Mouse (Mus musculus): ENCODE measurements around the gene Nxn. TPM values are rescaled to one million over a fixed set of nuclear protein-coding genes. Genes with fewer than 3 reads are reported as not detected.
"Not testable (repeated sequence)": the region's sequence is repeated elsewhere in the genome, so short reads cannot be mapped to it uniquely, and the experiment has no call there.

Nxn gene
- polyA plus RNA-seq, 1 experiment from 2014 or later: 28.7 TPM

GRCm38 (mm10) chr11:76236136-76236535 is 162.8 kb downstream of the Nxn start:
- WGBS: 88% methylated on average over 3 of the region's 3 CpGs
- Histone ChIP-seq H3K4me2 (ENCODE audit: low read depth, low read length) (no peak overlapping the region), H3K4me1 (ENCODE audit: control insufficient read depth, insufficient read depth, low read length) (no peaks in the 10 kb centered on the region), H3K9ac (ENCODE audit: low read length) (no peak overlapping the region), H3K36me3 (ENCODE audit: control insufficient read depth, insufficient read depth, low read length) (peaks cover 15% of the 10 kb centered on the region; the same call in 1 of the 2 replicates), H3K27me3 (ENCODE audit: control insufficient read depth, insufficient read depth, low read length) (no peaks in the 10 kb centered on the region), H3K27ac (ENCODE audit: low read length) (no peak overlapping the region), H3K4me3 (replicated peaks; ENCODE audit: low read length) (no peak overlapping the region), H3K9me3 (replicated peaks; ENCODE audit: control insufficient read depth, low read length) (no peaks in the 10 kb centered on the region)
- ATAC-seq (ENCODE audit: insufficient read depth, low FRiP score): no peak

GRCm38 (mm10) chr11:76225051-76225450 is 173.9 kb downstream of the Nxn start:
- no peak overlapping the region for H3K4me3 ChIP-seq (replicated peaks; ENCODE audit: low read length)
- no peak overlapping the region for H3K4me2 ChIP-seq (ENCODE audit: low read depth, low read length)
- H3K9ac ChIP-seq (ENCODE audit: low read length): no peak overlapping the region
- no peaks in the 10 kb centered on the region for H3K4me1 ChIP-seq (ENCODE audit: control insufficient read depth, insufficient read depth, low read length)
- no peaks in the 10 kb centered on the region for H3K27me3 ChIP-seq (ENCODE audit: control insufficient read depth, insufficient read depth, low read length)
- no peak for ATAC-seq (ENCODE audit: insufficient read depth, low FRiP score)
- H3K9me3 ChIP-seq (replicated peaks; ENCODE audit: control insufficient read depth, low read length): no peaks in the 10 kb centered on the region
- H3K36me3 ChIP-seq (ENCODE audit: control insufficient read depth, insufficient read depth, low read length): peaks cover 4% of the 10 kb centered on the region; the same call in 1 of the 2 replicates
- H3K27ac ChIP-seq (ENCODE audit: low read length): no peak overlapping the region

- Histone ChIP-seq H3K4me2 (ENCODE audit: low read depth, low read length) (no peak overlapping the region), H3K27me3 (ENCODE audit: control insufficient read depth, insufficient read depth, low read length) (no peaks in the 10 kb centered on the region), H3K27ac (ENCODE audit: low read length) (no peak overlapping the region), H3K36me3 (ENCODE audit: control insufficient read depth, insufficient read depth, low read length) (peaks cover 4% of the 10 kb centered on the region; the same call in 1 of the 2 replicates), H3K9ac (ENCODE audit: low read length) (no peak overlapping the region), H3K4me3 (replicated peaks; ENCODE audit: low read length) (no peak overlapping the region), H3K9me3 (replicated peaks; ENCODE audit: control insufficient read depth, low read length) (no peaks in the 10 kb centered on the region), H3K4me1 (ENCODE audit: control insufficient read depth, insufficient read depth, low read length) (no peaks in the 10 kb centered on the region)
- no peak for ATAC-seq (ENCODE audit: insufficient read depth, low FRiP score)
- 95% methylated on average over 5 of the region's 5 CpGs for WGBS
These were observed 174.3 kb downstream of the Nxn start for GRCm38 (mm10) chr11:76224631-76225030.

GRCm38 (mm10) chr11:76217390-76217800 is 181.5 kb downstream of the Nxn start, which contains the start of the genes Dbil5 and Gemin4:
Gene Dbil5, plus strand, starts transcription at chr11:76217608.
Gene Gemin4, minus strand, starts transcription at chr11:76217664.
- under 1% methylated on average over 35 of the region's 35 CpGs for WGBS
- Histone ChIP-seq H3K4me1 (ENCODE audit: control insufficient read depth, insufficient read depth, low read length) (peaks cover 11% of the 10 kb centered on the region), H3K4me2 (ENCODE audit: low read depth, low read length) (peak within 1 kb of the TSS; percentile 85), H3K4me3 (replicated peaks; ENCODE audit: low read length) (peak within 1 kb of the TSS; percentile 92), H3K9me3 (replicated peaks; ENCODE audit: control insufficient read depth, low read length) (no peaks in the 10 kb centered on the region), H3K9ac (ENCODE audit: low read length) (peak within 1 kb of the TSS; percentile 97), H3K36me3 (ENCODE audit: control insufficient read depth, insufficient read depth, low read length) (peaks cover 12% of the 10 kb centered on the region; the same call in 1 of the 2 replicates), H3K27me3 (ENCODE audit: control insufficient read depth, insufficient read depth, low read length) (no peaks in the 10 kb centered on the region), H3K27ac (ENCODE audit: low read length) (peak within 1 kb of the TSS; percentile 98)
- peak; percentile 97 for ATAC-seq (ENCODE audit: insufficient read depth, low FRiP score)

- H3K27me3 ChIP-seq (ENCODE audit: control insufficient read depth, insufficient read depth, low read length): no peaks in the 10 kb centered on the region
- WGBS: 1% methylated on average over 33 of the region's 33 CpGs
- H3K4me2 ChIP-seq (ENCODE audit: low read depth, low read length): peak overlapping the region; percentile 85
- peaks cover 12% of the 10 kb centered on the region; the same call in 1 of the 2 replicates for H3K36me3 ChIP-seq (ENCODE audit: control insufficient read depth, insufficient read depth, low read length)
- H3K9me3 ChIP-seq (replicated peaks; ENCODE audit: control insufficient read depth, low read length): no peaks in the 10 kb centered on the region
- peak overlapping the region; percentile 92 for H3K4me3 ChIP-seq (replicated peaks; ENCODE audit: low read length)
- H3K4me1 ChIP-seq (ENCODE audit: control insufficient read depth, insufficient read depth, low read length): peaks cover 11% of the 10 kb centered on the region
- H3K9ac ChIP-seq (ENCODE audit: low read length): peak overlapping the region; percentile 97
- H3K27ac ChIP-seq (ENCODE audit: low read length): peak overlapping the region; percentile 98
- ATAC-seq (ENCODE audit: insufficient read depth, low FRiP score): peak; percentile 45
These were observed 182.1 kb downstream of the Nxn start for GRCm38 (mm10) chr11:76216681-76217389.

- Histone ChIP-seq H3K4me2 (ENCODE audit: low read depth, low read length) (peak overlapping the region; percentile 85), H3K27me3 (ENCODE audit: control insufficient read depth, insufficient read depth, low read length) (no peaks in the 10 kb centered on the region), H3K4me3 (replicated peaks; ENCODE audit: low read length) (peak overlapping the region; percentile 92), H3K4me1 (ENCODE audit: control insufficient read depth, insufficient read depth, low read length) (peaks cover 11% of the 10 kb centered on the region), H3K9me3 (replicated peaks; ENCODE audit: control insufficient read depth, low read length) (no peaks in the 10 kb centered on the region), H3K9ac (ENCODE audit: low read length) (no peak overlapping the region; the same call in 1 of the 2 replicates), H3K27ac (ENCODE audit: low read length) (peak overlapping the region; percentile 98), H3K36me3 (ENCODE audit: control insufficient read depth, insufficient read depth, low read length) (peaks cover 12% of the 10 kb centered on the region; the same call in 1 of the 2 replicates)
- no peak for ATAC-seq (ENCODE audit: insufficient read depth, low FRiP score)
- 84% methylated on average over 5 of the region's 5 CpGs for WGBS
These were observed 182.8 kb downstream of the Nxn start for GRCm38 (mm10) chr11:76216049-76216540.

- Histone ChIP-seq H3K4me2 (ENCODE audit: low read depth, low read length) (no peak overlapping the region), H3K9ac (ENCODE audit: low read length) (no peak overlapping the region), H3K4me3 (replicated peaks; ENCODE audit: low read length) (no peak overlapping the region), H3K36me3 (ENCODE audit: control insufficient read depth, insufficient read depth, low read length) (peaks cover 12% of the 10 kb centered on the region; the same call in 1 of the 2 replicates), H3K4me1 (ENCODE audit: control insufficient read depth, insufficient read depth, low read length) (peaks cover 11% of the 10 kb centered on the region), H3K9me3 (replicated peaks; ENCODE audit: control insufficient read depth, low read length) (no peaks in the 10 kb centered on the region), H3K27ac (ENCODE audit: low read length) (peak overlapping the region; percentile 69), H3K27me3 (ENCODE audit: control insufficient read depth, insufficient read depth, low read length) (no peaks in the 10 kb centered on the region)
- 76% methylated on average over 2 of the region's 2 CpGs for WGBS
- ATAC-seq (ENCODE audit: insufficient read depth, low FRiP score): no peak
These were observed 183.9 kb downstream of the Nxn start for GRCm38 (mm10) chr11:76215011-76215410.

- peaks cover 15% of the 10 kb centered on the region; the same call in 1 of the 2 replicates for H3K36me3 ChIP-seq (ENCODE audit: control insufficient read depth, insufficient read depth, low read length)
- H3K4me1 ChIP-seq (ENCODE audit: control insufficient read depth, insufficient read depth, low read length): peaks cover 14% of the 10 kb centered on the region
- ATAC-seq (ENCODE audit: insufficient read depth, low FRiP score): no peak
- WGBS: 80% methylated on average over 5 of the region's 5 CpGs
- no peak overlapping the region for H3K9ac ChIP-seq (ENCODE audit: low read length)
- no peaks in the 10 kb centered on the region for H3K9me3 ChIP-seq (replicated peaks; ENCODE audit: control insufficient read depth, low read length)
- H3K27me3 ChIP-seq (ENCODE audit: control insufficient read depth, insufficient read depth, low read length): no peaks in the 10 kb centered on the region
- H3K27ac ChIP-seq (ENCODE audit: low read length): no peak overlapping the region
- no peak overlapping the region for H3K4me2 ChIP-seq (ENCODE audit: low read depth, low read length)
- H3K4me3 ChIP-seq (replicated peaks; ENCODE audit: low read length): no peak overlapping the region
These were observed 185.1 kb downstream of the Nxn start for GRCm38 (mm10) chr11:76213841-76214240.

- H3K36me3 ChIP-seq (ENCODE audit: control insufficient read depth, insufficient read depth, low read length): peaks cover 22% of the 10 kb centered on the region; the same call in 1 of the 2 replicates
- 96% methylated on average over 4 of the region's 6 CpGs for WGBS
- not testable (repeated sequence) for ATAC-seq (ENCODE audit: insufficient read depth, low FRiP score); H3K9ac ChIP-seq (ENCODE audit: low read length); H3K27ac ChIP-seq (ENCODE audit: low read length); H3K4me3 ChIP-seq (replicated peaks; ENCODE audit: low read length); H3K4me1 ChIP-seq (ENCODE audit: control insufficient read depth, insufficient read depth, low read length); H3K27me3 ChIP-seq (ENCODE audit: control insufficient read depth, insufficient read depth, low read length); H3K4me2 ChIP-seq (ENCODE audit: low read depth, low read length); H3K9me3 ChIP-seq (replicated peaks; ENCODE audit: control insufficient read depth, low read length)
These were observed 187.3 kb downstream of the Nxn start for GRCm38 (mm10) chr11:76211595-76211994.

Data from stomach, embryonic 16.5 days (tissue).